Mouse (Mus musculus): ENCODE measurements at regions not wholly inside any gene's neighbourhood (a gene's known extent, or its start where the extent isn't known, plus 50 kb on each side); places are given as distances from the start of the nearest gene placed in this dataset.

GRCm38 (mm10) chr11:18123031-18123430, 169.4 kb upstream of the Etaa1 start:
- TF ChIP-seq CTCF (IDR thresholded peaks at IDR 0.05; ENCODE audit: borderline replicate concordance, control insufficient read depth, extremely low read depth, insufficient read depth, low read length, poor library complexity) (no peak), POLR2A (IDR thresholded peaks at IDR 0.05; ENCODE audit: control insufficient read depth, extremely low read depth, insufficient read depth, low read length, poor library complexity) (no peak)
